Mouse (Mus musculus): ENCODE measurements around the gene Celsr2. TPM values are rescaled to one million over a fixed set of nuclear protein-coding genes. Genes with fewer than 3 reads are reported as not detected.

The Celsr2 gene
- polyA plus RNA-seq, 1 experiment = 1.5 TPM

- Histone ChIP-seq H3K4me3 (replicated peaks; ENCODE audit: control insufficient read depth, low read depth, low read length) (no peak overlapping the region), H3K27ac (ENCODE audit: control insufficient read depth, insufficient read depth, low read depth, low read length, poor library complexity) (no peak overlapping the region), H3K4me1 (ENCODE audit: control insufficient read depth, insufficient read depth, low read length) (no peaks in the 10 kb centered on the region; the same call in 1 of the 2 replicates)
- WGBS = 90% methylated on average over 7 of the region's 7 CpGs
- TF ChIP-seq POLR2A (IDR thresholded peaks at IDR 0.05; ENCODE audit: borderline replicate concordance, control insufficient read depth, low read depth, low read length) (no peak), CTCF (IDR thresholded peaks at IDR 0.05; ENCODE audit: control insufficient read depth, insufficient read depth, low read length) (no peak)
Measured at GRCm38 (mm10) chr3:108436380-108436714, 21.0 kb upstream of the Celsr2 start.

- H3K4me1 ChIP-seq (ENCODE audit: control insufficient read depth, insufficient read depth, low read length) = no peaks in the 10 kb centered on the region; the same call in 1 of the 2 replicates
- TF ChIP-seq POLR2A (IDR thresholded peaks at IDR 0.05; ENCODE audit: borderline replicate concordance, control insufficient read depth, low read depth, low read length) = no peak
- TF ChIP-seq CTCF (IDR thresholded peaks at IDR 0.05; ENCODE audit: control insufficient read depth, insufficient read depth, low read length) = no peak
- WGBS = 86% methylated on average over 17 of the region's 17 CpGs
- no peak overlapping the region for H3K27ac ChIP-seq (ENCODE audit: control insufficient read depth, insufficient read depth, low read depth, low read length, poor library complexity)
- no peak overlapping the region for H3K4me3 ChIP-seq (replicated peaks; ENCODE audit: control insufficient read depth, low read depth, low read length)
Measured at GRCm38 (mm10) chr3:108435701-108436379, 20.5 kb upstream of the Celsr2 start.

DNA sequence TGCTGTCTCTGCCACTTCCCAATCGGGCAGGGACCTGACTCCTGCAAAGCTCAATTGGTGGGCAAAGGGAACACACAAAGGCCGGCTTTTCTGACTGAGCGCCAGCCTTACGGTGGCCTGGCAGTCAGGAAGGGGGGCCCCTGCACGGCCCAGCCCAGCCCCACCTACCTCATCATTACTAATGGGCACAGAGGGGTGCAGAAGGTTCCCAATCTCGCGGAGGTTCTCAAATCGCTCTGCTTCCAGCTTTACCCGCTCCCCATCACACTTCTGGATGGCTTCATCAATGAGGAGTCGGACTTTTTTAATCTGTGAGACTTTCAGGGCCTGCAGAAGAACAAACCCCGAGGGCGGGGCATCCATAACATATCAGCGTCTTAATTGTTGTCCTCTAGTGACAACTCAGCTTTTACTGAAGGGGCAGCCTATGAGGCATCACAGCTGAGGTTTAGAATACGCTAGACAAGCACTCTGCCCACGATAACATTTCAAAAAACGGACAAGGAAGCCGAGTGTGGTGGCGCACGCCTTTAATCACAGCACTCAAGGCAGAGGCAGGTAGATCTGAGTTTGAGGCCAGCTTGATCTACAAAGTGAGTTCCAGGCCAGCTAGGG, 18.6 kb upstream of the Celsr2 start:
- H3K27ac ChIP-seq (ENCODE audit: control insufficient read depth, insufficient read depth, low read depth, low read length, poor library complexity) = no peak overlapping the region; the same call in 1 of the 2 replicates
- no peak for TF ChIP-seq CTCF (IDR thresholded peaks at IDR 0.05; ENCODE audit: control insufficient read depth, insufficient read depth, low read length)
- no peak for TF ChIP-seq POLR2A (IDR thresholded peaks at IDR 0.05; ENCODE audit: borderline replicate concordance, control insufficient read depth, low read depth, low read length)
- 85% methylated on average over 19 of the region's 19 CpGs for WGBS

GRCm38 (mm10) chr3:108433188-108433880, 18.0 kb upstream of the Celsr2 start:
- Histone ChIP-seq H3K27ac (ENCODE audit: control insufficient read depth, insufficient read depth, low read depth, low read length, poor library complexity) (no peak overlapping the region; the same call in 1 of the 2 replicates), H3K4me3 (replicated peaks; ENCODE audit: control insufficient read depth, low read depth, low read length) (no peak overlapping the region), H3K4me1 (ENCODE audit: control insufficient read depth, insufficient read depth, low read length) (no peaks in the 10 kb centered on the region)
- 89% methylated on average over 18 of the region's 18 CpGs for WGBS
- TF ChIP-seq POLR2A (IDR thresholded peaks at IDR 0.05; ENCODE audit: borderline replicate concordance, control insufficient read depth, low read depth, low read length) (no peak), CTCF (IDR thresholded peaks at IDR 0.05; ENCODE audit: control insufficient read depth, insufficient read depth, low read length) (no peak)

More for the DNA sequence above, 18.6 kb upstream of the Celsr2 start:
- Histone ChIP-seq H3K4me1 (ENCODE audit: control insufficient read depth, insufficient read depth, low read length) (no peaks in the 10 kb centered on the region), H3K4me3 (replicated peaks; ENCODE audit: control insufficient read depth, low read depth, low read length) (no peak overlapping the region)

DNA sequence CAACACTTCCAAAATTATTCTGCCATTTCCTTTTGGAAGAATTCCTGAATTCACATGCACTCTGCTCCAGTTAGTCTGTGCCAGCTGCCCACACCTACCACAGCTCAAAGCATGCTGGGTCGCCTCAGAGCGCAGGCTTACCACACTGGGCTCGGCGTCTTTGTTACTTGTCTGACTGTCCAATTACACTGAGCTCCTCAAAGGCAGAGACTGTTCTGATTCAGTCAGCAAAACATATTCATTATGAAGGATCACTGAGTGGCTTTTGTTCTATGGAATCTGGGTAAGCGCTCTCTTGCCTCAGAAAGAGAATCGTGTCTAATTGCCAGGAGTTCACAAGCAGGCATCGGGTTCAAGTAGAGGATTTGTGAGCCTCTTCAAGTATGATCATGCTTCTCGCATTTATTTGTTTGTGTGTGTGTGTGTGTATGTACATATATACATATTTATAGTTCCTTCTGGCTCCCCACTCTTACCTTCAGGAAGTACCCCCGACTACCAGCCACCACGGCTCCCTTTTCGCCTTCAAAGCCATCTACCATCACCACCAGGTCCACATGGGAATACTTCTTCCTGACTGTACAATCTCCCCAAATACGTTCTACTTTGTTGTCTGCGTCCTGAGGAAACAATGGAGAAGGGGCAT, 17.3 kb upstream of the Celsr2 start:
- no peaks in the 10 kb centered on the region for H3K4me1 ChIP-seq (ENCODE audit: control insufficient read depth, insufficient read depth, low read length)
- whole genome bisulfite sequencing = 94% methylated on average over 13 of the region's 13 CpGs
- H3K27ac ChIP-seq (ENCODE audit: control insufficient read depth, insufficient read depth, low read depth, low read length, poor library complexity) = no peak overlapping the region; the same call in 1 of the 2 replicates
- TF ChIP-seq CTCF (IDR thresholded peaks at IDR 0.05; ENCODE audit: control insufficient read depth, insufficient read depth, low read length) = no peak
- no peak for TF ChIP-seq POLR2A (IDR thresholded peaks at IDR 0.05; ENCODE audit: borderline replicate concordance, control insufficient read depth, low read depth, low read length)
- H3K4me3 ChIP-seq (replicated peaks; ENCODE audit: control insufficient read depth, low read depth, low read length) = no peak overlapping the region

GRCm38 (mm10) chr3:108425624-108426018, 10.3 kb upstream of the Celsr2 start:
- TF ChIP-seq POLR2A (IDR thresholded peaks at IDR 0.05; ENCODE audit: borderline replicate concordance, control insufficient read depth, low read depth, low read length) = no peak
- no peak for TF ChIP-seq CTCF (IDR thresholded peaks at IDR 0.05; ENCODE audit: control insufficient read depth, insufficient read depth, low read length)
- WGBS = 86% methylated on average over 6 of the region's 6 CpGs
- Histone ChIP-seq H3K4me3 (replicated peaks; ENCODE audit: control insufficient read depth, low read depth, low read length) (no peak overlapping the region), H3K4me1 (ENCODE audit: control insufficient read depth, insufficient read depth, low read length) (no peaks in the 10 kb centered on the region), H3K27ac (ENCODE audit: control insufficient read depth, insufficient read depth, low read depth, low read length, poor library complexity) (no peak overlapping the region)

DNA sequence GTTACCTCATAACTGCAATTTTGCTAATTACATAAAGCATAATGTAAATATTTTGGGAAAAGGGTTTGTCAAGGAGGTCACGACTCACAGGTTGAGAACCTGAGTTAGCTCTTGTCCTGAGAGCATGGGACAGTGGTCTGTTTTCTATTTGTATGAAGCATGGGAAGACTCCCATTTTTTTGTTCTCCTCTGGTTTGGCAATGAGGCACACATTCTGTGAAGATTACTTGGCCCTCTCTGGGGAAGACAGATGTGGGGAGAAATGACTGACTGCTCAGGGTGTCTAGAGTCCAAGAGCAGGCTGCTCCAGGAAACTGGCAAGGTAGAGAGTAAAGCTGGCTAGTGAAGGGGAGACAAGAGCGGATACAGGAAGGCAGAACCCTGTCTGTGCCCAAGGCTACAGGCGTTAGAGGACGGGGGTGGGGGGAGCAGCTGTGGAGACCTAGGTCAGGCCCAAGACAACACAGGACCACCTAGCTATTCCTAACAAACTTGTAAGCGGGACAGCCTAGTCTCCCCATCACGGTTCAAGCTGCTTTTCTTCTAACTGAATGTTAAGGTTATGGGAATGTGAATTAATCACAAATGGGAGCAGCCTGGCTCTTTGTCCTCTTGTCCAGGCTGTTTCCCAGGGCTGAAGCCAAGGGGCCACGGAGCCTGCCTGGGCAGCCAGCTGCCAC, 9.7 kb upstream of the Celsr2 start:
- TF ChIP-seq CTCF (IDR thresholded peaks at IDR 0.05; ENCODE audit: control insufficient read depth, insufficient read depth, low read length) (no peak), POLR2A (IDR thresholded peaks at IDR 0.05; ENCODE audit: borderline replicate concordance, control insufficient read depth, low read depth, low read length) (no peak)
- H3K4me1 ChIP-seq (ENCODE audit: control insufficient read depth, insufficient read depth, low read length) = no peaks in the 10 kb centered on the region
- no peak overlapping the region for H3K4me3 ChIP-seq (replicated peaks; ENCODE audit: control insufficient read depth, low read depth, low read length)
- no peak overlapping the region for H3K27ac ChIP-seq (ENCODE audit: control insufficient read depth, insufficient read depth, low read depth, low read length, poor library complexity)
- WGBS = 92% methylated on average over 7 of the region's 7 CpGs
